Mouse (Mus musculus): ENCODE data around the gene Pid1. TPM values are rescaled to one million over a fixed set of nuclear protein-coding genes. Genes with fewer than 3 reads are reported as not detected.
A peak's percentile ranks its signal among the peaks of the same experiment; 100 is the strongest.

Gene Pid1
- polyA plus RNA-seq, 1 experiment from 2014 or later: 38.9 TPM

GRCm38 (mm10) chr1:84284293-84285068 is 79.5 kb downstream of the Pid1 start:
- 3% methylated on average over 36 of the region's 53 CpGs for WGBS (ENCODE audit: insufficient replicate concordance)
- Histone ChIP-seq H3K4me1 (ENCODE audit: insufficient read depth) (peaks cover 3% of the 10 kb centered on the region; the same call in 1 of the 2 replicates), H3K9me3 (ENCODE audit: low read length) (no peaks in the 10 kb centered on the region), H3K4me3 (ENCODE audit: low read depth, low read length) (peak overlapping the region; percentile 62), H3K27me3 (ENCODE audit: insufficient read depth, low read length) (0 out of 2 replicates have a peak, but pooled peaks cover 4% of the 10 kb centered on the region), H3K9ac (replicated peaks) (peak overlapping the region; percentile 68), H3K27ac (ENCODE audit: low read depth) (peak overlapping the region; percentile 64; the same call in 1 of the 2 replicates), H3K36me3 (replicated peaks; ENCODE audit: insufficient read depth, low read length) (no peaks in the 10 kb centered on the region), H3K4me2 (ENCODE audit: low read depth, low read length) (peak overlapping the region; percentile 74)
- ATAC-seq (peak; percentile 82), DNase-seq (peak; percentile 65)
- TF ChIP-seq EP300 (IDR thresholded peaks at IDR 0.05; ENCODE audit: low read depth) (no peak), CTCF (IDR thresholded peaks at IDR 0.05; ENCODE audit: low read depth) (no peak)

- H3K4me3 ChIP-seq (ENCODE audit: low read depth, low read length): peak overlapping the region; percentile 62
- TF ChIP-seq EP300 (IDR thresholded peaks at IDR 0.05; ENCODE audit: low read depth) (no peak), CTCF (IDR thresholded peaks at IDR 0.05; ENCODE audit: low read depth) (peak; percentile 49)
- DNase-seq (no peak), ATAC-seq (no peak)
- WGBS (ENCODE audit: insufficient replicate concordance): 4% methylated on average over 2 of the region's 2 CpGs
- no peaks in the 10 kb centered on the region for H3K9me3 ChIP-seq (ENCODE audit: low read length)
- H3K4me1 ChIP-seq (ENCODE audit: insufficient read depth): peaks cover 3% of the 10 kb centered on the region; the same call in 1 of the 2 replicates
- H3K36me3 ChIP-seq (replicated peaks; ENCODE audit: insufficient read depth, low read length): no peaks in the 10 kb centered on the region
- peak overlapping the region; percentile 38 for H3K9ac ChIP-seq (replicated peaks)
- H3K27ac ChIP-seq (ENCODE audit: low read depth): peak overlapping the region; percentile 29
- H3K27me3 ChIP-seq (ENCODE audit: insufficient read depth, low read length): 0 out of 2 replicates have a peak, but pooled peaks cover 4% of the 10 kb centered on the region
- peak overlapping the region; percentile 74 for H3K4me2 ChIP-seq (ENCODE audit: low read depth, low read length)
Observed at GRCm38 (mm10) chr1:84283119-84283518, 80.9 kb downstream of the Pid1 start.

- TF ChIP-seq EP300 (IDR thresholded peaks at IDR 0.05; ENCODE audit: low read depth): no peak
- no peak for TF ChIP-seq CTCF (IDR thresholded peaks at IDR 0.05; ENCODE audit: low read depth)
Observed at GRCm38 (mm10) chr1:84280171-84280570, 83.8 kb downstream of the Pid1 start.

GRCm38 (mm10) chr1:84278359-84279255 is 85.4 kb downstream of the Pid1 start:
- ATAC-seq (peak; percentile 94), DNase-seq (peak; percentile 69)
- Histone ChIP-seq H3K36me3 (replicated peaks; ENCODE audit: insufficient read depth, low read length) (no peaks in the 10 kb centered on the region), H3K27ac (ENCODE audit: low read depth) (peak overlapping the region; percentile 90), H3K4me2 (ENCODE audit: low read depth, low read length) (peak overlapping the region; percentile 54), H3K27me3 (ENCODE audit: insufficient read depth, low read length) (no peaks in the 10 kb centered on the region), H3K4me3 (ENCODE audit: low read depth, low read length) (no peak overlapping the region), H3K4me1 (ENCODE audit: insufficient read depth) (0 out of 2 replicates have a peak, but pooled peaks cover 3% of the 10 kb centered on the region), H3K9me3 (ENCODE audit: low read length) (no peaks in the 10 kb centered on the region), H3K9ac (replicated peaks) (no peak overlapping the region)
- TF ChIP-seq CTCF (IDR thresholded peaks at IDR 0.05; ENCODE audit: low read depth): no peak
- TF ChIP-seq EP300 (IDR thresholded peaks at IDR 0.05; ENCODE audit: low read depth): peak; percentile 82
- WGBS (ENCODE audit: insufficient replicate concordance): 52% methylated on average over 7 of the region's 7 CpGs

More at GRCm38 (mm10) chr1:84280171-84280570, 83.8 kb downstream of the Pid1 start:
- Histone ChIP-seq H3K36me3 (replicated peaks; ENCODE audit: insufficient read depth, low read length) (no peaks in the 10 kb centered on the region), H3K9ac (replicated peaks) (no peak overlapping the region), H3K4me3 (ENCODE audit: low read depth, low read length) (no peak overlapping the region), H3K27ac (ENCODE audit: low read depth) (peak overlapping the region; percentile 71), H3K27me3 (ENCODE audit: insufficient read depth, low read length) (0 out of 2 replicates have a peak, but pooled peaks cover 4% of the 10 kb centered on the region), H3K4me2 (ENCODE audit: low read depth, low read length) (peak overlapping the region; percentile 16; the same call in 1 of the 2 replicates), H3K4me1 (ENCODE audit: insufficient read depth) (peaks cover 3% of the 10 kb centered on the region; the same call in 1 of the 2 replicates), H3K9me3 (ENCODE audit: low read length) (no peaks in the 10 kb centered on the region)
- WGBS (ENCODE audit: insufficient replicate concordance): 62% methylated on average over 3 of the region's 3 CpGs
- DNase-seq: no peak
- ATAC-seq: no peak

- peak overlapping the region; percentile 61 for H3K27ac ChIP-seq (ENCODE audit: low read depth)
- no peaks in the 10 kb centered on the region for H3K36me3 ChIP-seq (replicated peaks; ENCODE audit: insufficient read depth, low read length)
- TF ChIP-seq CTCF (IDR thresholded peaks at IDR 0.05; ENCODE audit: low read depth) (no peak), EP300 (IDR thresholded peaks at IDR 0.05; ENCODE audit: low read depth) (no peak)
- no peak overlapping the region for H3K9ac ChIP-seq (replicated peaks)
- DNase-seq: no peak
- WGBS (ENCODE audit: insufficient replicate concordance): 59% methylated on average over 4 of the region's 4 CpGs
- no peak for ATAC-seq
- H3K27me3 ChIP-seq (ENCODE audit: insufficient read depth, low read length): no peaks in the 10 kb centered on the region
- no peak overlapping the region for H3K4me3 ChIP-seq (ENCODE audit: low read depth, low read length)
- no peak overlapping the region; the same call in 1 of the 2 replicates for H3K4me2 ChIP-seq (ENCODE audit: low read depth, low read length)
- H3K4me1 ChIP-seq (ENCODE audit: insufficient read depth): 0 out of 2 replicates have a peak, but pooled peaks cover 3% of the 10 kb centered on the region
- no peaks in the 10 kb centered on the region for H3K9me3 ChIP-seq (ENCODE audit: low read length)
Observed at GRCm38 (mm10) chr1:84272951-84273350, 91.0 kb downstream of the Pid1 start.

Measured in liver, postnatal 0 days (tissue).